Mouse (Mus musculus): ENCODE data around the gene Rptor. TPM values are rescaled to one million over a fixed set of nuclear protein-coding genes. Genes with fewer than 3 reads are reported as not detected.

Rptor gene
- polyA plus RNA-seq, 1 experiment from 2014 or later: 18.3 TPM

- Histone ChIP-seq H3K4me2 (replicated peaks) (no peak overlapping the region), H3K36me3 (peaks cover 13% of the 10 kb centered on the region; the same call in 1 of the 2 replicates), H3K4me1 (no peaks in the 10 kb centered on the region), H3K9me3 (no peaks in the 10 kb centered on the region), H3K4me3 (no peak overlapping the region), H3K9ac (replicated peaks) (no peak overlapping the region), H3K27ac (replicated peaks) (no peak overlapping the region), H3K27me3 (no peaks in the 10 kb centered on the region)
- 74% methylated on average over 7 of the region's 7 CpGs for WGBS
- no peak for ATAC-seq (ENCODE audit: low FRiP score, low read depth)
These were observed 156.1 kb downstream of the Rptor start for GRCm38 (mm10) chr11:119758705-119759327.

- no peak overlapping the region for H3K4me2 ChIP-seq (replicated peaks)
- WGBS: 89% methylated on average over 9 of the region's 9 CpGs
- no peaks in the 10 kb centered on the region for H3K9me3 ChIP-seq
- peaks cover 24% of the 10 kb centered on the region for H3K4me1 ChIP-seq
- no peak for ATAC-seq (ENCODE audit: low FRiP score, low read depth)
- H3K36me3 ChIP-seq: no peaks in the 10 kb centered on the region
- no peak overlapping the region for H3K4me3 ChIP-seq
- H3K27me3 ChIP-seq: no peaks in the 10 kb centered on the region
- H3K9ac ChIP-seq (replicated peaks): no peak overlapping the region
- no peak overlapping the region for H3K27ac ChIP-seq (replicated peaks)
These were observed 160.2 kb downstream of the Rptor start for GRCm38 (mm10) chr11:119762911-119763310.

DNA sequence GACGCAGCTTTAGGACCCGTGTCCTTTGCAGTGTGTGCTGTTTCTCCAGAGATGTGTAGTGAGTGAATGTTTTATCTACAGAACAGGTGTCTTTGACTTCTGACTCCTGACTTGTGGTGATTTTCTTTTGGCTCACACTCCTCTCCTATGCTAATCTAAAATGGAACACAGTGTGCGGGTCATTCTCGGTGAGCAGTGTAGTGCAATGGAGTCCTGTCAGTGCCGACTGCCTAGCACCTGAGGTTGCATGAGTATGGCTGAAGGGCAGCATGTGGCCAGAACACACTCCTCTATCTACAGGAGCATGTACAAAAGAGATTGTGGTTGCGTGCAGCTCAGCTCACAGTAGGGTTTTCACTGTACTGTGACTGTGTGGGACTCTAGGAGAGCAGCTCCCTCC lies 163.3 kb downstream of the Rptor start:
- WGBS: 89% methylated on average over 6 of the region's 6 CpGs
- H3K36me3 ChIP-seq: no peaks in the 10 kb centered on the region
- H3K4me2 ChIP-seq (replicated peaks): no peak overlapping the region
- no peaks in the 10 kb centered on the region for H3K9me3 ChIP-seq
- H3K4me1 ChIP-seq: peaks cover 24% of the 10 kb centered on the region
- H3K4me3 ChIP-seq: no peak overlapping the region
- no peak overlapping the region for H3K9ac ChIP-seq (replicated peaks)
- peak overlapping the region; percentile 69; the same call in 1 of the 2 replicates for H3K27ac ChIP-seq (replicated peaks)
- no peaks in the 10 kb centered on the region for H3K27me3 ChIP-seq
- ATAC-seq (ENCODE audit: low FRiP score, low read depth): no peak

DNA sequence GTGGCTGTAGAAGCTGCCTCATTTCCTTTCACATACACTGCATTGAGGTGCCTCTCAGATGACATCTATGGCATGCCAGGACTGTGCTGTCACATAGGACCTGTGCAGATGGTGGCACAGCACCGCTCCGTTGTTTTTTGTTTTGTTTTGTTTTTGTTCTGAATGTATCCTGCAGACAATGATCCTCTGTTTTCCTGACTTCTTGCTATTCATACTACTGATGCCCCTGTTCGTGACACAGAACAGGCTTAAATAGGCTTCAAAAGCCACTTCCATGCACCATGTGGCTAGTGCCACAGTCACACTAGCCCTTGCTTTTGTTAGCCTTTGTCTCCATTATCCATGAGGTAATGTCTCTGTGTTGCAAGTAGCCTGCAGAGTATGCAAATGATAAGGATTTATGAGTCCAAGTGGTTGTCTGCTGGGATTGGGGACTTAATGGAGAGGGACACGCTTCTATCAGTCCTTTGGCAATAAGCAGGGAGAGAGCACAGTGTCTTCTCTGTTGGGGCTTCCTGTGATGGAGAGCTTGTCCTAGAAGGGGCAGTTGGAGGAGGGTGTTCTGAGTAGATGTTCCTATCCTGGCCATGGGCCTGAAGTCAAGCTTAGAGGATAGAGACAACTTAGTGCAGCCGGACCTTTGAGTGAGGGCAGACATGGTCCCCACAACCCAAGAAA lies 164.2 kb downstream of the Rptor start:
- peak; percentile 78 for ATAC-seq (ENCODE audit: low FRiP score, low read depth)
- peak overlapping the region; percentile 69 for H3K27ac ChIP-seq (replicated peaks)
- WGBS: 35% methylated on average over 5 of the region's 5 CpGs
- H3K36me3 ChIP-seq: no peaks in the 10 kb centered on the region
- no peaks in the 10 kb centered on the region for H3K9me3 ChIP-seq
- peaks cover 24% of the 10 kb centered on the region for H3K4me1 ChIP-seq
- no peak overlapping the region for H3K4me3 ChIP-seq
- H3K27me3 ChIP-seq: no peaks in the 10 kb centered on the region
- H3K4me2 ChIP-seq (replicated peaks): no peak overlapping the region
- no peak overlapping the region for H3K9ac ChIP-seq (replicated peaks)

DNA sequence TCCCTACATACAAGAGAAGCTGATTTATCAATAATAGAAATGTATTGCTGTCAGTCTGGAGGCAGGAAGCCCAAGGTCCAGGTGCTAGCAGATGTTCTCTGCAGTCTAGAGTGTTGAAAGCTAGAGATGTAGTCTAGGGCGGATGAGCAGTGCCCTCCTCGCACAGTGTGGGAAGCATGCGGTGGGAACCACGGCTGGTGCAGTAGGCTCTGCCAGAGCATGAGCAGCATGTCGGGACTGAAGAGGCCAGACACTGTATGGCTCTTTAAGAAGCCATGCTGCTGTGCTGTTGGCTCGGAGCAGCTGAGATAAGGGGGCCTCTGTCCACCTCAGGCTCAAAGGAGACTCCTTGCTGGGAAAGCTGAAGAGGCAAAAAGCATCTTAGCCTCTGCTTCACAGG lies 164.8 kb downstream of the Rptor start:
- no peaks in the 10 kb centered on the region for H3K27me3 ChIP-seq
- H3K36me3 ChIP-seq: no peaks in the 10 kb centered on the region
- peak overlapping the region; percentile 69 for H3K27ac ChIP-seq (replicated peaks)
- no peak overlapping the region for H3K9ac ChIP-seq (replicated peaks)
- no peak overlapping the region for H3K4me2 ChIP-seq (replicated peaks)
- ATAC-seq (ENCODE audit: low FRiP score, low read depth): no peak
- H3K4me1 ChIP-seq: peaks cover 24% of the 10 kb centered on the region
- 68% methylated on average over 6 of the region's 6 CpGs for WGBS
- H3K4me3 ChIP-seq: no peak overlapping the region
- no peaks in the 10 kb centered on the region for H3K9me3 ChIP-seq

GRCm38 (mm10) chr11:119768511-119768910 lies 165.8 kb downstream of the Rptor start:
- Histone ChIP-seq H3K9ac (replicated peaks) (no peak overlapping the region), H3K27me3 (no peaks in the 10 kb centered on the region), H3K4me2 (replicated peaks) (no peak overlapping the region), H3K27ac (replicated peaks) (no peak overlapping the region), H3K36me3 (no peaks in the 10 kb centered on the region), H3K4me1 (peaks cover 24% of the 10 kb centered on the region), H3K4me3 (no peak overlapping the region), H3K9me3 (no peaks in the 10 kb centered on the region)
- ATAC-seq (ENCODE audit: low FRiP score, low read depth): no peak
- WGBS: 96% methylated on average over 4 of the region's 4 CpGs

DNA sequence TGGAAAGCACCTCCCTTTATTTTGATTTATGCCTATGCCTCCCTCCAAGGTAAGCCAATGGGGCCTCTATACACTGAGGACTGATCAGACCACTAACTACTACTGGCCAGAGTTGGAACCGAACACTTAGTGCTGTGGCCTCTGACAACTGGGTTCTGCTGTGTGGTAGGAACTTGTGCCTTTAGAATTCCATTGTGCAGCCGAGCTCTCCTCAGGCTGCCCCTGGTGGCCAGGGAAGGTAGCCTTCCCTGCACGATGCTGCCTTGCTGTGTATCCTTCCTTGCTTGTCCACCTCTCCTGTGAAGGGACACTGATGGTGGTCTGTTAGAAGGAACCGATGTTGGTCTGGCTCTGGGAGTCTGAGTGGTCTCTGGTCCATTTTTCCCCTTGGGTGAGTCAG lies 167.0 kb downstream of the Rptor start:
- Histone ChIP-seq H3K4me3 (no peak overlapping the region), H3K9me3 (no peaks in the 10 kb centered on the region), H3K27ac (replicated peaks) (no peak overlapping the region; the same call in 1 of the 2 replicates), H3K27me3 (no peaks in the 10 kb centered on the region), H3K4me2 (replicated peaks) (no peak overlapping the region), H3K9ac (replicated peaks) (no peak overlapping the region), H3K4me1 (peaks cover 24% of the 10 kb centered on the region), H3K36me3 (no peaks in the 10 kb centered on the region)
- 65% methylated on average over 4 of the region's 4 CpGs for WGBS
- no peak for ATAC-seq (ENCODE audit: low FRiP score, low read depth)

- H3K4me2 ChIP-seq (replicated peaks): no peak overlapping the region
- no peak for ATAC-seq (ENCODE audit: low FRiP score, low read depth)
- no peak overlapping the region for H3K4me3 ChIP-seq
- WGBS: 96% methylated on average over 4 of the region's 4 CpGs
- H3K9ac ChIP-seq (replicated peaks): no peak overlapping the region
- no peak overlapping the region for H3K27ac ChIP-seq (replicated peaks)
- no peaks in the 10 kb centered on the region for H3K9me3 ChIP-seq
- H3K27me3 ChIP-seq: no peaks in the 10 kb centered on the region
- H3K36me3 ChIP-seq: peaks cover 7% of the 10 kb centered on the region; the same call in 1 of the 2 replicates
- H3K4me1 ChIP-seq: peaks cover 19% of the 10 kb centered on the region
These were observed 168.3 kb downstream of the Rptor start for GRCm38 (mm10) chr11:119770985-119771384.

GRCm38 (mm10) chr11:119772896-119773295 lies 170.2 kb downstream of the Rptor start:
- no peaks in the 10 kb centered on the region for H3K27me3 ChIP-seq
- no peaks in the 10 kb centered on the region for H3K9me3 ChIP-seq
- H3K4me3 ChIP-seq: no peak overlapping the region
- H3K4me1 ChIP-seq: peaks cover under 1% of the 10 kb centered on the region; the same call in 1 of the 2 replicates
- no peak overlapping the region for H3K4me2 ChIP-seq (replicated peaks)
- H3K27ac ChIP-seq (replicated peaks): no peak overlapping the region
- ATAC-seq (ENCODE audit: low FRiP score, low read depth): no peak
- peaks cover 14% of the 10 kb centered on the region; the same call in 1 of the 2 replicates for H3K36me3 ChIP-seq
- WGBS: 89% methylated on average over 3 of the region's 3 CpGs
- no peak overlapping the region for H3K9ac ChIP-seq (replicated peaks)

- no peak for ATAC-seq (ENCODE audit: low FRiP score, low read depth)
- Histone ChIP-seq H3K36me3 (peaks cover 14% of the 10 kb centered on the region; the same call in 1 of the 2 replicates), H3K9ac (replicated peaks) (no peak overlapping the region), H3K4me3 (no peak overlapping the region), H3K4me2 (replicated peaks) (no peak overlapping the region), H3K27ac (replicated peaks) (no peak overlapping the region), H3K27me3 (no peaks in the 10 kb centered on the region), H3K9me3 (no peaks in the 10 kb centered on the region), H3K4me1 (no peaks in the 10 kb centered on the region)
- WGBS: 78% methylated on average over 5 of the region's 5 CpGs
These were observed 172.5 kb downstream of the Rptor start for GRCm38 (mm10) chr11:119775076-119775760.

GRCm38 (mm10) chr11:119777236-119777635 lies 174.5 kb downstream of the Rptor start:
- Histone ChIP-seq H3K4me3 (no peak overlapping the region), H3K36me3 (peaks cover 19% of the 10 kb centered on the region)
- WGBS: 85% methylated on average over 3 of the region's 3 CpGs

DNA sequence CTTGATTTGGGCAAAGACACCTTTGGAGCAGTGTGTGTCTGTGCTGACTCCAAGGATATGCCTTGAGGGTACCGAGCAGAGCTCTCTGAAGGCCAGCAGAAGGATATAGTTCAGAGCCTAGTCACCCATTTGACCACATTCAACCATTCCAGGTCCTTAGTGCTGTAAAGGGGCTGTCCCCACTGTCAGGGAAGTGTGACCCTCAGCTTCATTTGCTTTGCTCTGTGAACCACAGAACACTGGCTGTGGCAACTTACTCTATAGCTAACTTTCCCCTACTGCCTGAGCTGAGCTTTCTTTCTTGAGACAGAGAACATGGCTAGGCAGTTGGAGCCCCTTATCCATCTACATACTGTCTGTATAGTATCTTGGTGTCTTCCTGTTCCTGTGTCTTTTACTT lies 175.2 kb downstream of the Rptor start:
- no peak overlapping the region for H3K4me3 ChIP-seq
- H3K9me3 ChIP-seq: no peaks in the 10 kb centered on the region
- H3K4me1 ChIP-seq: no peaks in the 10 kb centered on the region
- no peak overlapping the region for H3K27ac ChIP-seq (replicated peaks)
- ATAC-seq (ENCODE audit: low FRiP score, low read depth): no peak
- H3K27me3 ChIP-seq: no peaks in the 10 kb centered on the region
- H3K9ac ChIP-seq (replicated peaks): no peak overlapping the region
- H3K36me3 ChIP-seq: peaks cover 19% of the 10 kb centered on the region
- 93% methylated on average over 1 of the region's 1 CpGs for WGBS
- no peak overlapping the region for H3K4me2 ChIP-seq (replicated peaks)

More at GRCm38 (mm10) chr11:119777236-119777635, 174.5 kb downstream of the Rptor start:
- H3K9ac ChIP-seq (replicated peaks): no peak overlapping the region
- H3K27me3 ChIP-seq: no peaks in the 10 kb centered on the region
- H3K4me1 ChIP-seq: no peaks in the 10 kb centered on the region
- H3K9me3 ChIP-seq: no peaks in the 10 kb centered on the region
- ATAC-seq (ENCODE audit: low FRiP score, low read depth): no peak
- H3K4me2 ChIP-seq (replicated peaks): no peak overlapping the region
- H3K27ac ChIP-seq (replicated peaks): no peak overlapping the region

Measured in midbrain, embryonic 12.5 days (tissue).